Mouse (Mus musculus) lung, postnatal 0 days (tissue): ENCODE measurements around the gene Zcchc17.

Source experiments
- CTCF ChIP-seq: IDR thresholded peaks from 2 replicates; pipeline ENCODE4 v1.5.1; 2016; ENCODE audit warnings: antibody characterized with exemption, mild to moderate bottlenecking
- EP300 ChIP-seq: IDR thresholded peaks from 2 replicates; pipeline ENCODE4 v1.6.1; 2016; ENCODE audit warnings: antibody characterized with exemption, mild to moderate bottlenecking, control low read depth

- no peak for TF ChIP-seq EP300
- no peak for TF ChIP-seq CTCF
Observed at GRCm38 (mm10) chr4:130387256-130387655, 27.5 kb upstream of the Zcchc17 start.
